Mouse (Mus musculus) hindbrain, embryonic 10.5 days (tissue): ENCODE measurements around the gene Prokr2. TPM values are rescaled to one million over a fixed set of nuclear protein-coding genes. Genes with fewer than 3 reads are reported as not detected.
"Not testable (repeated sequence)": the region's sequence is repeated elsewhere in the genome, so short reads cannot be mapped to it uniquely, and the experiment has no call there.

Experiments used
- DNase-seq: peaks from one replicate; pipeline ENCODE4 v3.0.0-alpha.2; 2017; ENCODE audit warnings: low spot score
- H3K27ac ChIP-seq: fragments of 300-500 bp; sonication (generic); 2 replicates; pipeline ENCODE4 v1.5.1; 2016; ENCODE audit warnings: mild to moderate bottlenecking, moderate library complexity
- H3K27me3 ChIP-seq: fragments of 300-500 bp; sonication (generic); 2 replicates; pipeline ENCODE4 v1.6.1; 2016; ENCODE audit warnings: mild to moderate bottlenecking; ENCODE audit not compliant: poor library complexity, insufficient read depth, severe bottlenecking
- H3K36me3 ChIP-seq: fragments of 300-500 bp; sonication (generic); 2 replicates; pipeline ENCODE4 v1.6.1; 2016; ENCODE audit warnings: mild to moderate bottlenecking, moderate library complexity
- H3K4me1 ChIP-seq: fragments of 300-500 bp; sonication (generic); replicated peaks from 2 replicates; pipeline ENCODE4 v1.6.1; 2016; ENCODE audit warnings: mild to moderate bottlenecking
- H3K4me3 ChIP-seq: fragments of 300-500 bp; sonication (generic); 2 replicates; pipeline ENCODE4 v1.5.1; 2016; ENCODE audit warnings: mild to moderate bottlenecking, moderate library complexity
- H3K9me3 ChIP-seq: fragments of 300-500 bp; sonication (generic); 2 replicates; pipeline ENCODE4 v1.6.1; 2016; ENCODE audit warnings: mild to moderate bottlenecking, moderate library complexity
- WGBS: fragments of 180-500 bp; shearing (Covaris S2); methylation state at CpG from one replicate; pipeline ENCODE4 v1.1.7; 2016; 5-methylcytosine and 5-hydroxymethylcytosine counted together
- polyA plus RNA-seq: library from polyadenylated mRNA; unstranded; fragments of >200 nt; fragmentation: Nextera tagmentation; extraction: Ambion mirVana; gene quantifications from 2 replicates; pipeline ENCODE4 v1.2.1, GENCODE M21; 2016

Prokr2 gene
- polyA plus RNA-seq, 1 experiment from 2014 or later: 0.90 TPM

GRCm38 (mm10) chr2:132293694-132294450 is 91.4 kb downstream of the Prokr2 start:
- peaks cover 55% of the 10 kb centered on the region for H3K36me3 ChIP-seq
- 91% methylated on average over 10 of the region's 10 CpGs for WGBS

GRCm38 (mm10) chr2:132292083-132292482 is 93.2 kb downstream of the Prokr2 start:
- no peaks in the 10 kb centered on the region for H3K27me3 ChIP-seq
- 35% methylated on average over 4 of the region's 4 CpGs for WGBS
- H3K36me3 ChIP-seq: peaks cover 38% of the 10 kb centered on the region
- peaks cover 21% of the 10 kb centered on the region for H3K4me1 ChIP-seq
- H3K4me3 ChIP-seq: no peak overlapping the region
- no peak for DNase-seq
- 0 out of 2 replicates have a peak, but pooled peaks cover 2% of the 10 kb centered on the region for H3K9me3 ChIP-seq
- peak overlapping the region; percentile 41; the same call in 1 of the 2 replicates for H3K27ac ChIP-seq

More at GRCm38 (mm10) chr2:132293694-132294450, 91.4 kb downstream of the Prokr2 start:
- Histone ChIP-seq H3K4me3 (no peak overlapping the region), H3K4me1 (peaks cover 21% of the 10 kb centered on the region), H3K27me3 (no peaks in the 10 kb centered on the region), H3K27ac (no peak overlapping the region), H3K9me3 (no peaks in the 10 kb centered on the region)
- no peak for DNase-seq

- Histone ChIP-seq H3K36me3 (peaks cover 29% of the 10 kb centered on the region), H3K27ac (peak overlapping the region; percentile 45), H3K4me3 (no peak overlapping the region), H3K9me3 (0 out of 2 replicates have a peak, but pooled peaks cover 3% of the 10 kb centered on the region), H3K4me1 (peaks cover 21% of the 10 kb centered on the region), H3K27me3 (no peaks in the 10 kb centered on the region)
- no peak for DNase-seq
- WGBS: 67% methylated on average over 3 of the region's 3 CpGs
These were observed 94.0 kb downstream of the Prokr2 start for GRCm38 (mm10) chr2:132291265-132291664.

- no peak for DNase-seq
- Histone ChIP-seq H3K36me3 (peaks cover 25% of the 10 kb centered on the region), H3K27me3 (no peaks in the 10 kb centered on the region), H3K4me3 (no peak overlapping the region), H3K9me3 (0 out of 2 replicates have a peak, but pooled peaks cover 3% of the 10 kb centered on the region), H3K4me1 (peaks cover 21% of the 10 kb centered on the region), H3K27ac (peak overlapping the region; percentile 45; the same call in 1 of the 2 replicates)
- WGBS: 68% methylated on average over 6 of the region's 6 CpGs
These were observed 94.4 kb downstream of the Prokr2 start for GRCm38 (mm10) chr2:132290808-132291207.

- not testable (repeated sequence) for H3K27me3 ChIP-seq, H3K4me3 ChIP-seq, H3K27ac ChIP-seq, DNase-seq, H3K9me3 ChIP-seq
- Histone ChIP-seq H3K36me3 (peaks cover 19% of the 10 kb centered on the region), H3K4me1 (peaks cover 28% of the 10 kb centered on the region)
- WGBS: 79% methylated on average over 5 of the region's 7 CpGs
These were observed 96.0 kb downstream of the Prokr2 start for GRCm38 (mm10) chr2:132289213-132289612.

Other genes starting within 250 kb of the Prokr2 start
- 10.3 and 11.8 TPM in 2 replicates for gene Slc23a2, start 240.3 kb downstream of the Prokr2 start, polyA plus RNA-seq
- 43.7 and 52.6 TPM in 2 replicates for gene Tmem230, start 137.6 kb downstream of the Prokr2 start, polyA plus RNA-seq
- gene Pcna, start 132.1 kb downstream of the Prokr2 start, polyA plus RNA-seq: 311 and 400 TPM in 2 replicates
- gene Cds2, start 122.3 kb downstream of the Prokr2 start, polyA plus RNA-seq: 27.9 and 31.3 TPM in 2 replicates
- 33.1 and 36.4 TPM in 2 replicates for gene Gpcpd1, start 202.3 kb upstream of the Prokr2 start, polyA plus RNA-seq